Mouse (Mus musculus) embryonic fibroblast, embryonic 13.5 days (primary cell): ENCODE measurements around the gene Ppt2.

Experiments used
- CTCF ChIP-seq: IDR thresholded peaks from 2 replicates; pipeline ENCODE4 v1.5.1; 2011; ENCODE audit warnings: mild to moderate bottlenecking, control low read depth, low read length, moderate library complexity, borderline replicate concordance; ENCODE audit not compliant: insufficient read depth
- POLR2A ChIP-seq: IDR thresholded peaks from 2 replicates; pipeline ENCODE4 v1.6.1; 2011; ENCODE audit warnings: low read depth, mild to moderate bottlenecking, control low read depth, low read length, moderate library complexity

- TF ChIP-seq POLR2A: peak; percentile 83
- no peak for TF ChIP-seq CTCF
These were observed 24.8 kb downstream of the Ppt2 start, which contains the start of gene Rnf5 for GRCm38 (mm10) chr17:34603375-34604060.
